Mouse (Mus musculus) heart, postnatal 10 days (tissue): ENCODE measurements around the gene Zbtb4. TPM values are rescaled to one million over a fixed set of nuclear protein-coding genes. Genes with fewer than 3 reads are reported as not detected.
A peak's percentile ranks its signal among the peaks of the same experiment; 100 is the strongest.

ENCODE experiments used
- DNase-seq, 2 experiments: peaks; one replicate each; pipeline ENCODE4 v3.0.0; 2021
- intact Hi-C: fragments of 180-260 bp; cut with DNase I; formaldehyde crosslinking; loops from one replicate; pipeline ENCODE4 v1.15.1; 2025
- total RNA-seq, 2 experiments: library from RNA; stranded (reverse); gene quantifications; 2 replicates each; pipeline ENCODE4 v1.2.3; 2021

Gene Zbtb4
- total RNA-seq, 2 experiments from 2014 or later, result 42.2 to 43.9 TPM

DNA sequence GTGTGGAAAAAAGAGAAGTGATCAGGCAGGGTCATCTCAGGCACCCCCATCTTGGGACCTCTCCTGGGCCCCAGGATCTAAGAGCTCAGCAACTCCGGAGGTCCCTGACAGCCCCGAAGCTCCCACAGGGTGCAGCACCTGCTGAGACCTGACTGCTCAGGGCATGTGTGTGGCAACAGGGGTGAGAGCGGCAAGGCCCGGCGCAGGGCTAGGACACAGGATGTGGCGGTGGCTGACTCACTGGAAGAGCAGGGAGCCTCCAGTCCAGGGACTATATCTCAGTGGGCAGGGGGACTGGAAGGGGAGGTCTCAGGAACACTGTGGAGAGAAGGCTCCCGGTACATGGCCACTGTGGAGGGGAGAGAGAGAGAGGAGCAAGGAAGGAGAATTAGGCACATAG lies 32.2 kb downstream of the Zbtb4 start:
- no peak for DNase-seq
- intact Hi-C loops, result no loop called here

DNA sequence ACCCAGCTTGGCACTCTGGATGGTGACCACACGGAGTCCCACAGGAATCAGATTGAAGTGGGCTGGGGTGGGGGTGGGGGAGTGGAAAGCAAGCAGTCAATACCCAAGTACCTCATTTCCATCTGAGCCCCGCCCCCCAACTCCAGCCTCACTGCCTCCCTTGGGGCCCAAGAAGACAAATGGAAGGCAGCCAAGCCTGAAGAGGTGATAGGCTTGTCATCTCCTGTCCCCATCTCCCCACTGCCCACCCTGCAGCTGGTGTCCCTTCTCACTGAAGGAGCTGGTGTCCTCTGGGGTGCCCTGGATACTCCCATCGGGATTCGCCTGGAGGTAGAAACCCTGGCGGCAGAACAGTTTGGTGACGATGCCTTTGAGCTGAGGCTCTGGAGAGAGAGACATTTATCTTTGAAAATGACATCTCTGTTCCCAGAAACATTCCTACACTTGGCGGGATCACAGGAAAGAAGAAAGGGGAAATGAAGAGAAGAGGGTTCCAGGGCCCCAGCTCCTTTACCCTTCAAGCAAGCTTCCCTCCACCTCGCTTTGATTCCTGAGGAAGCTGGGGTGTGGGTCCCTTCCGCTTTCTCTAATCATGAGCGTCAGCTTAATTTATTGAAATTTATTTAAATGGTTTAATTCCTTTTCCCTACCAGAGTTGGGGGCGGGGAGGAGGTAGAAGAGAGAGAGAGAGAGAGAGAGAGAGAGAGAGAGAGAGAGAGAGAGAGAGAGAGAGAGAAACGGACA lies 33.9 kb downstream of the Zbtb4 start:
- DNase-seq, result peak in 1 of 2 experiments; percentile 25
- intact Hi-C loops, result no loop called here

DNA sequence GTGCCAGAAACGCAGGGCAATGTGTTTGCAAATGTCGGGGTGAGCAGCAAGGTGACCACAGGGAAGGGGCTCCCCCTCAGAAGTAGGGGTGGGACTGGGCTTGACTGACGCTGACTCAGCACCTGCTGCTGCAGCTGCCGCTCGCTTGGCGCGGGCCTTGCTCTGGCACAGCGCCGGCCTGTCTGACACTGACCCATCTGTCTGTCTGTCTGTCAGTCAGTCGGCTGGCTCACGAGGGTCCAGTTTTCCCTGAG lies 34.4 kb downstream of the Zbtb4 start:
- DNase-seq, result peak; percentile 18 to 28
- intact Hi-C loops, result no loop called here

DNA sequence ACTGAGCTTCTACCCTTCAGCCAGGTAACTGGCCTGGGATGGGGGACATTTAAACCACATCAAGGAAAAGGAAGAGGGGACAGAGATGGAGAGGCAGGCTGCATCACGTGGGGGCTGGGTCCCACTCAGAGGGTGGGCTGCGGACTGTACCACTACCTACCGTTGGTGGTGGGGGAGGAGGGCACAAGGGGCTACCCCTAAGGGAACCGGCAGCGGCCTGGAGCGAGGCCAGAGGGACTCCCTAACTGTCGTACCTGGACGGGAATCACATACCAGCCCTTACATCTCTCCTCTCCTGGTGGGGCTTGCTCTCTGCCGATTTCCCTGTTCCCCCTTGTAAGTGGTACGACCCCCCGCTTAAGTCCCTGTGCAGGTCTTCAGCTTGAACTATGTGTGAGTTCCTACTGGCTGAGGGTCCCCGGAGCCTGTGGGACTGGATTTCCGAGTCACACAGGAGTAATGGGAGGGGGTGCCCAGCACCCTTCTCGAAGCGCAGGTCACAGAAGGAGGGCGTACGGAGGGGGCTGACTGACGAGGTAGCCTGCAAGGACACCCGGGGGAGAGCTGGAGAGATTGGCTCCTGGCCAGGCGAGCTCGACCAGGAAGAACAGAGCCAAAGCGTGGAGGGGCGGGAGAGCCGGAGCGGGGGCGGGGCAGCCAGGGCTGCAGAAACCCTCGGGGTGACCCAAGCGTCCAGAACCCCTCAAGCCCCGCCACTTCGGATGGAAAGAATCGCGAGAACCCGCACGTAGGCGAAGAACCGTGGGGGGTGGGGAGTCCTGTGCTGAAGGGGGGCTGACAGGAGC lies 34.9 kb downstream of the Zbtb4 start:
- intact Hi-C loops, result no loop called here
- DNase-seq, result peak; percentile 57 to 70

DNA sequence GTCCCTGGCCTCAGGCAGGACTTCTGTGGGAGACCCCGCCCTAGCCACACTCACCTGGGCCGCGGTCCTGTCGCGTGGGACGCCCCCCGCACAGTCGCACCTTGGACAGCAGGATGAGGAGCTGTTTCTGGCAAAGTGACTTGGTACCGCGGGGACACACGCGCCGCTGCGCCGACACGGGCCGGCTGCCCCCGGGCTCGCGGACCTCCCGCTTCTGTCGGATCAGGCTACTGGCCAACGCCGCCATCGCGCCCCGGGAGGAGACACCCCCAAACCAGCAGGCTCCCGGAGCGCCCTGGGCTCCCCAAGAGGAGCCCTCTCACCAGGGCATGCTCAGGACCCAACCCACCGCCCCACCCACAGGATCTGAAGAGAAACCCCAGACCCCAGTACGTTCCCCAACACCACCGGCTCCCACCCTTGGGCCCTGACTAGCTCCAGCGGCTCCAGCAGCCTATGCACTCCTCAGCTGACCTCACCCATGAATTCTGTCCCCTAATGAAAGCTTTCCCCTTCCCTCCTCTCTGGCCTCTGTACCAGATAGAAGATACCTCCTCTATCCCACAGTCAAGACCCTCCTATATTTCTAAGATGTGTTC lies 35.8 kb downstream of the Zbtb4 start, which contains the start of gene Fgf11:
Gene Fgf11 (minus strand): TSS at position 479 of the 599 bp plus-strand sequence.
- peak in 1 of 2 experiments; percentile 19 for DNase-seq
- intact Hi-C loops, result no loop called here

DNA sequence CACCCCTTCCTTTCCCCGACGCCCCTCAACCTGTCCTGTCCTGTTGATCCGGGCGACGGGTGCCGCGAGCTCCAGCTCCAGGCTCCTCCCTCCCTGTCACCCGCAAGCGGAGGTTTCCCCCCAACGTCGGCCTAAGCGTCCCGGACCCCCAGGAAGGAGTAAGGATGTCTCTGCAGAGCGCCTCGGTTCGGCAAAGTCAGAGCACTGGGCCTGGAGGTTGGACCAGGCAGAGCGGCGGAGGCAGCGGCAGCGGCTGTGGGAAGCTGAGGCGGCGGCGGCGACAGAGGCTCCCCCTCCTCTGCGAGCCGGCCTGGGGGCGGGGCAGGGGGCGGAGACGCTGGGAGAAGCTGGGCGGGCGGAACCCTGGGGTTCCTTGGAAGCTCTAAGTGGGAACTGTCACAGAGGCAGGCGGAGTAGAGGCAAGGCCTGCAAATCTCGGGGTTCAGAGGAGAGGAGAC lies 37.0 kb downstream of the Zbtb4 start:
- DNase-seq, result peak; percentile 88 to 89
- intact Hi-C loops, result loop anchor here (2.0 kb wide), 2 partner anchors 34 to 38 kb away; partner anchors contain the start of genes Nlgn2 and Zbtb4

DNA sequence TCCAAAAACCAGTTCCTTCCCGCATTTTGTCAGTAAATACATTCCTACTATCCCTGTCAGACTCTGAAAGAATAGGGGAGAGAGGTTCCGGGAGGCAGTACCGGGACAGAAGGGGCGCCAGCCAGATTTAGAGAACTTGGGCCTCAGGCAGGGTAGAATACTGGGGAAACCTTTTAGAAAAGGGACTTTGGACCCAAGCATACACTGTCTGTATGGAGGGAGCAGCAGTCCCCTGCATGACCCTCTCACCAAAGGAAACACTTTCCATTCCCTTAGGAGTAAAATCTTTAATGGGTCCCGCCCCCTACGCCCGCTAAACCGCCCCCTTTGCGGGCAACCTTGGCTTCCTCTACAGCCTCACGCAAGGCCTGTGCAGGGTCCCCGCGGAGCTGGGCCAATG lies 37.6 kb downstream of the Zbtb4 start:
- no peak for DNase-seq
- intact Hi-C loops, result loop anchor here (2.0 kb wide), 2 partner anchors 33 to 39 kb away; partner anchors contain the start of genes Nlgn2 and Zbtb4

DNA sequence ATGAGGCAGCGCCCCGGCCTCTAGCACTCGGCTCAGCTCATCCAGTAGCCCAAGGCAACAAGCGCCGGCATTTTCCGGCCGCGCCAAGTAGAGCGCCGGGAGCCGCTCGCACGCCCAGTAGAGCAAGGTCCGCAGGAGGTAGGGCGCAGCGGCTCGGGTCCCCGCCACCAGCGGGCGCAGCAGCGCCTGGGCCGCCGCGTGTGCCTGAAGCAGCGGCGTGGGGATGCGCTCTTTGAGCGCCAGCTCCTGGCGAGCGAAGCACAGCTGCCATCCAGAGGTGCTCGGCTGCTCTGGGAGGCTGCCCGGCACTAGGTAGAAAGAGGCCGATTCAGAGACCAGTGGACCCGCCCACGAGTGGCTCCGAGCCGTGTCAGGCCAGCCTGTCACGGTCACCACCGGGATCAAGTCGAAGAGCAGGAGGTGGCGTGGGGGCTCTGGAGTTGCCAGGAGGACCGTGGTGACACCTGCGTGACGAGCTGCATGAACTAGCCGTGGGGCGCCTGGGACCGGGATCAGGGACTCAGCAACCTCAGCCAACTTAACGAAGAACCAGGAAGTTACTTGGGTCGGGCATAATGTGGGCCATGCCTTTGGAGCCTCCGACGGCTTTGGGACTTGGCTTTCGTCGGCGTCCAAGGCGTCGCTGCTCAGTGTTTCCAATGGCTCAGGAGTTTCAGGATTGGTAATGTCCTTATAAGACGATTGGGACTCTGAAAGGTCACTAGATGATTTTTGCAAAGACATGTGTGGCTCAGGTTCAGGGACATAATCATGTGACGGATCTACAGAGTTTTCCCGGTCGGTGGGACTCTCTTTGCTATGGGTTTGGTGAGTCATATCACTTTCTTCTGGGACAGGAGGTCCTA lies 38.3 kb downstream of the Zbtb4 start:
- intact Hi-C loops, result loop anchor here (2.0 kb wide), 3 partner anchors 33 to 73 kb away; partner anchors contain the start of genes Nlgn2 and Zbtb4
- DNase-seq, result peak; percentile 80 to 84

DNA sequence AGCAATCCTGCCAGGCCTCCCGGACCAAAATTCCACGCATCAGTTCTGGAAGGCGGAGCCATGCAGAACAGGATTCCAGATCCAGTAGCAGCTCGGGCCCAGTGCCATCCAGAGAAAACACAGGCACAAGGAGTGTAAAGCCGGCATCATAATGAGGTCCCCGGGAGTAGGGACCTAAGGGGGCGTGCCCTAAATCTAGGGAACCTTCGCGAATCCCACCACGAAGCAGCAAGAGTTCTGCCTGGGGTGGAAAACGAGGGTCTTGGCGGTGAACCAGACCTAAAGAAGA lies 38.9 kb downstream of the Zbtb4 start:
- intact Hi-C loops, result loop anchor here (2.0 kb wide), 1 partner anchor 72 kb away; no protein-coding TSS in a partner anchor
- DNase-seq, result peak; percentile 36 to 51

DNA sequence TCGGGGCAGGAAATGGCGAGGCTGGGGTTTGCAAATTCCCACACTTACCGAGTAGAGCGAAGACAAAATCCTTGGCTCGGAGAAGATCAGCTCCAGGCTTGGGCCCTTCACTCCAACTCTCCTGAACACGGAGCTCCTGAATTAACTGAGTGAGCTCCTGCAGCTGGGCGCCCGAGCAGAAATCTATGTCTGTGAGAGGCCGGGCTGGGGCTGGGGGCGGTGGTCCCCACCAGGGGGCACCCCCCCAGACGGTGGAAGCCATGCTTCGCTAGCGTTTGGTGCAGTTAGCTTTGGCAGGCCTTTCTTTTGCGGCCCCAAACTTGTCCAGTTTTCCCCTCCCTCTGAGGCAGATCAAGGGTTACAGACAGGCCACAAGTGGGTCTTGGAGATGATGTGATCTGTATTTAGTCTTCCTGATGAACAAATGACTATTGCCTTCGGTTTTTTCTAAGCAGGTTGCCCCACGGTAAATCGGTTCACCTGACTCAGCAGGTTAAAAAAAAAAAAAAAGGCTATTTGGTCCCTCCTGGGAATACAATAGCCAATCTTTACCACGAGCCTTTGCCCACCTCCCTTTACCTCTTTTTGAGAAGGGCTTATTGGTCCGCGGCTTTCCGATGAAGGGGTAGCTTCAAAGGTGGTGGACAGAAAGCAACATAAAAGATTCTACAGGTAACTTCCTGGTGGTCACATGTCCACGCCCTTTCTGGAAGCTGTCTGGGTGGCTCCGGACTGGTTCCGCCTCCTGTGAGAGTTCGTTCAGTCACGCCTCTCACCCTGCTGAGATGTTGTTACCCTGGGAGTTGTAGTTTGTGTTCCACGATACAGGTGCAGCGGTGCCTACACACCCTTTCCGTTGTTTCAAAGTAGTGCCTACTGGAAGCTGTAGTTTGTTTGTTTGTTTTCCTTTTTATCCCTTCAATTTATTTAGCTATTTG lies 39.5 kb downstream of the Zbtb4 start, which contains the start of gene Tmem102:
Gene Tmem102 (minus strand): TSS at position 653 of the 938 bp plus-strand sequence.
- peak; percentile 19 to 34 for DNase-seq
- intact Hi-C loops, result loop anchor here (2.0 kb wide), 1 partner anchor 72 kb away; no protein-coding TSS in a partner anchor

DNA sequence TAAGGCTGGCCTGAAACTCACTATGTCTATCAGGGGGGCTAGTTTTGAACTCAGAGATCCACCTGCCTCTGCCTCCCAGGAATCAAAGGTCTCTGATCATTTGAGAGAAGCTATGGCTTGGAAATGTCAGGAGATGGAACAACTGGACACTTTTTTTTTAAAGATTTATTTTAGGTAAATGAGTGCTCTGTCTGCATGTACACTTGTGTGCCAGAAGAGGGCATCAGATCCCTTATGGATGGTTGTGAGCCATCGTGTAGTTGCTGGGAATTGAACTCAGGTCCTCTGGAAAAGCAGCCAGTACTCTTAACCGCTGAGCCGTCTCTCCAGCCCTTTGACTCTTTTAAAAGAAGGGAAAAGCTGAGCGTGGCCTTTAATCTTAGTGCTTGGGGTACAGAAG lies 40.7 kb downstream of the Zbtb4 start:
- intact Hi-C loops, result no loop called here
- no peak for DNase-seq

DNA sequence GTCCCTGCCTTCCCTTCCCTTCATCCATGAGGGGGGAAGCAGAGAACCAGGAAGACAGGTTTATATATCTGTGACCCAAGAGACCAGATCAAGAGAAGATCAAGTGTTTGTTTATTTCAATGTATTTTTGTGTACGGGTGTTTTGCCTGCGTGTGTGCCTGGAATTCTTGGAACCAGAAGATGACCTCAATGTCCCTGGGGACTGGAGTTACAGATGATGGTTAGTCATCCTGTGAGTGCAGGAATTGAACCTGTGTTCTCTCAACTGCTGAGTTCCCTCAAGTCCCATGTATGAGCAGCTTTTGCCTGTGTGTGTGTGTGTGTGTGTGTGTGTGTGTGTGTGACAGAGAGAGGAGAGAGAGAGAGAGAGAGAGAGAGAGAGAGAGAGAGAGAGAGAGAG lies 41.9 kb downstream of the Zbtb4 start:
- no peak for DNase-seq
- intact Hi-C loops, result no loop called here

DNA sequence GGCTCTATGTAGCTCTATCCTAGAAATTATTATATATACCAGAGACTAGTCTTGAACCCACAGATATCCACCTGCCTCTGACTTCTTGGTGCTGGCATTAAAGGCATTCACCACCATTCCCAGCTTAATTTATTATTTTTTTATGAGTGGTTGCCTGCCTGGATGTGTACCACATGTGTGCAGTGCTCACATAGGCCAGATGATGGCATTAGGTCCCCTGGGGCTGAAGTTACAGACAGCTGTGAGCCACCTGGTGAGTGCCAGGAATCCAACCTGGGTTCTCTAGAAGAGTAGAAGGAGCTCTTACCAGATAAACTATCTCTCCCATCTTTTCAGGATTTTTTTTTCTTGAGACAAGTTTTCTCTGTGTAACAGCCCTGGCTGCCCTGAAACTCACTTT lies 44.6 kb downstream of the Zbtb4 start:
- no peak for DNase-seq
- intact Hi-C loops, result no loop called here

DNA sequence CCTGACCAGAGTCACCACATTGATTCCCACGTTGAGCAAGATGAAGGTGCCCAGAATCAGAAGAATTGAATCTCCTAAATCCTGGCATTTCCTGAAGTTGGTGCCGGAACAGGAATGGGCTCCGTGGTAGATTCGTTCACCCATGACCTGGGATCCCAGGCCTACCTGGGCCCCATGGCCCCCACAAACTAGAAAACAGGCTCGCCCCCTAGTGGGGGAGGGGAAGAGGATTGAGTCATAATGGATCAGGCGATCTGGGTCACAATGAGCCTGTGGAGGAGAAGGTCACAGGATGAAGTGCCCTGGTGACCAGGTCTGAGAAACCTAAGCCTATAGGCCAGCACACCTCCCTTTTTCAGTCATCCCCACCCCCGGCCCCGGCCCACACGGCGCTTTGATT lies 49.4 kb downstream of the Zbtb4 start, which contains the start of gene Gm39566:
Gene Gm39566 (minus strand): TSS at position 144 of the 400 bp plus-strand sequence.
- no peak for DNase-seq
- intact Hi-C loops, result no loop called here

DNA sequence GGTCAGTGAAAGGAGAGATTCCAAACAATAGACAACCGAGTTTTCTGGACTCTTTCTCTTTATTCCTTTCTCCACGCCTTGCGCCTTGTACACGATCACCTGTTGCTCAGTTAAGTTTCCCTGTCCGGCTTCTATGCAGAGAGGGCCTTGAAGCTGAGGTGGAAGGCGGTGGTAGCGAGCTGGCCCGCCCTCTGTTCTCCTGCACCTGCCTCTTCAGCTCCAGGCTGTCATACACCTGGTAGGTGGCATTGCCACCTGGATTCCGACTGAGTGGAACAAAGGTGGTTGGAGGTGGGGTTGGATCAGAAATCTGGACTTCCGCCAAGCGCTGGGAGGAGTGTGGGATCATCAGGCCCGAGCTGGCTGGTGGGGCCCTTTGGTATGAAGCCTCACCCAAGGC lies 50.8 kb downstream of the Zbtb4 start:
- DNase-seq, result no peak
- intact Hi-C loops, result no loop called here

DNA sequence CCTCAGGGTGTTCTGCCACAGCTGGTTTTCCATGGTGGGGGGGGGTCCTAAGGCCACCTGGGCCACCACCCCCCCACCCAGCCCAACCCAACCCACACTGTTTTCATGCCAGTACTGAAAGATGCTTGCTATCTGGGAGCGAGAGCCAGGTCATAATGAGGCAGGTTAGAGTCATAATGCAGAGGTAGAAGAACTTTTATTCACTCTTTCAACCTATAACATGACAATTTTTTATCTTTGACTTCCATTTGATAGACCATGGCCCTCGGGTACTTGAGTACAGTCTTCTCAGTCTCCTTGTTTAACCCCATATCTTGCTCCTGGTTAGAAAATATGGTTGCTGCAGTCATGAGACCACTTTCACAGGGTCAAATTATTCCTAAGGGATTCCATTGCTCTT lies 52.7 kb downstream of the Zbtb4 start, which contains the start of gene Spem2:
Gene Spem2 (minus strand): TSS at position 101 of the 400 bp plus-strand sequence.
- intact Hi-C loops, result no loop called here
- DNase-seq, result no peak

DNA sequence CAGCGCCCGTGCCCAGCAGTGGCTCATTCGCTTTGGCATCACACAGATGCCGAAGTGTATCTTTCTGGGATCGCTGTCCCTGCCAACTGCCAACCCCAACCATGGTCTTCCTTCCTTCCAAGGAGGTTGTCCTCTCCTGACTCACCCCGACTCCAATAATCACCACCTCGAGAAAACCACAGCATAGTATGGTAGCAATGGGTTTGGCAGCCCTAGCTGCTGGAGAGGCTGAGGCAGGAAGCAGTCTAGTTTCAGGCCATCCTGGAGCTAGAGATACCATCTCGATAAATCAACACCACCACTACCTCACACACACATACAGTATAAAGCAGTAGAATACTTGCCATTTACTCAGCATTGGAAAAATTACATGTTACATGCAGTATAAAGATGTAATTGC lies 53.2 kb downstream of the Zbtb4 start:
- intact Hi-C loops, result no loop called here
- no peak for DNase-seq

DNA sequence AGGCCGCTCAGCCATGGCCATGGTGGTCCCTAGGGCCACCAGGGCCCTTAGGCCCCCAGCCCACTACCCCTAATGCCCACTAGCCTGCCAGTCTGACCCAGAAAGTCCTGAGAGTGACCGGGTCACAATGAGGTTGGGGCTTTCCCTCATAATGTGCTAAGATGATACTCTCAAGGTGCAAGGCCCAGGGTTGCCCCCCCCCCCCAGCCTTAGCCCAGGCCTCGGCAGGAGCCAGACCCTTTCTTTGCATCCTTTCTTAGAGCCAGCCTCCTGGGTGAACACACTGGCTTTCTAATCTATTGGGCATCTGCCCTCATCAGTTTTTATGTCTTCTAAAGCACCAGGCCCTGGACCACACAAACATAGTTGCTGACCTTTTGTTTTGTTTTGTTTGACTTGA lies 56.4 kb downstream of the Zbtb4 start, which contains the start of gene Spem1:
Gene Spem1 (minus strand): TSS at position 101 of the 400 bp plus-strand sequence.
- no peak for DNase-seq
- intact Hi-C loops, result no loop called here

DNA sequence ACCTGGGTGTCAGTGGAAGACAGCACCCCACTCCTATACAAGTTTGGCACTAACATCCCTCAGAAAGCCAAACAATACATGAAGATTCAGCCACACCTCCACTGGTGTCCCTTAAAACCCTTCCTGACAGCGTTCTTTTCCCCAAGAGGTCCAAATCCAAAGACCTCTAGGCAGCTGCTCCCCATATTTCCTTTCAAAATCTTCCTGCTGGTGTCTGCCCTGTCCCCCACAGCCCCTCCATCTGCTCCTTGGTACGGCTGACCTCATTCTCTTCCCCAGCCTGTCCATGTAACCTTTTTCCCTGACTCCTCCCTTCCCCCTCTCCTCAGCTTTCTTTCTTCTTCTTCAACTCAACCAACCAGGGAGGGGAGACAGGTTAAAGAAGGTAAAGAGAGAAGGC lies 57.7 kb downstream of the Zbtb4 start:
- DNase-seq, result no peak

More for the DNA sequence above, 57.7 kb downstream of the Zbtb4 start:
- intact Hi-C loops, result no loop called here
